Mouse (Mus musculus) embryonic fibroblast, embryonic 13.5 days (primary cell): ENCODE measurements around the gene Tmprss12.

Experiments used
- CTCF ChIP-seq: IDR thresholded peaks from 2 replicates; pipeline ENCODE4 v1.5.1; 2011; ENCODE audit warnings: mild to moderate bottlenecking, control low read depth, low read length, moderate library complexity, borderline replicate concordance; ENCODE audit not compliant: insufficient read depth
- POLR2A ChIP-seq: IDR thresholded peaks from 2 replicates; pipeline ENCODE4 v1.6.1; 2011; ENCODE audit warnings: low read depth, mild to moderate bottlenecking, control low read depth, low read length, moderate library complexity

DNA sequence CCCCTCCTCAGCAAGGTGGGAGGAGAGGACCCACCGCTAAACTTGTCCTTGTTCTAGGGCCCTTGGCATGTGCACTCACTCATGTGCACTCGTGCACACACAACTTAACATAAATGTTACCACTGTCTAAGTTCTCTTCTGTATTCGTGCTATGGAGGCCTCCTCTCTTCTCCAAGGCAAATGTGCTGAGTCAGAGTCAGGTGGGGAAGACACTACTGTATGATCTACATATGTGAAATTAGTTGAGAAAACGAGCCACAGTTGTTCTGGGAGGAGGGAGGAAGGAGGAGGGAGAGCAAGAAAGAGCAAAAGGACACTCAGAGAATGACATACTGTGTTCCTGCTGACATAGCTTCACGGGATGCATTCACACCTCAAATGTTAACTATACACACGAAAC, 19.9 kb downstream of the Tmprss12 start:
- no peak for TF ChIP-seq CTCF
- TF ChIP-seq POLR2A, result no peak
